Mouse (Mus musculus) layer of hippocampus, adult 9-10 months (tissue): Measurements from ENCODE around the gene Kansl1.
A peak's percentile ranks its signal among the peaks of the same experiment; 100 is the strongest.
"Not testable (repeated sequence)": the region's sequence is repeated elsewhere in the genome, so short reads cannot be mapped to it uniquely, and the experiment has no call there.

ENCODE experiments used
- DNase-seq: peaks from one replicate; pipeline ENCODE4 v3.0.0; 2022; ENCODE audit warnings: low spot score

The Kansl1 gene

DNA sequence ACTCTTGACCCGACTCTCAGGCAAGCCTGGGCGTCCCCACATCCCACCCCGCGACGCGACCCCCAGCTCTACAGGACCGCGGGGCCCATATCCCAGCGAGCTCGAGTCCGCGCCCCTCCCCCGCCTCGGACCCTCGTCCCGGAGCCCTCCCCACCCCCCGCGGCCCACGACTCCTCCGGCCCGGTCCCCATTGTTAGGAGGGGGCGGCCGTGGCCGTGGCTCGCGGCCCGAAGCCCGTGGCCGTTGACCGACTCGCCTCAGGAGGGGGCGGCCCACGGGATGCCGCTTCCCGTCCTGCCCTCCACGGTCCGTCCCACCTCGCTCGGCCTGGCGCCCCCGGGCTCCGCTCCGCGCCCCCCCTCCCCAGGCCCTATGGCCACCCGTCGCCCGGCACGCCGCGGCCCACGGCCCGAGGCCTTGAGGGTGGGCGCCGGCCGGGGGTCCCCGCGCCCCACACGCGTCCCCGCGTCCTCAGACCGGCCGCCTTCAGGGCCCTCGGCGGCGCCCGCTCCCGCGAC lies at the start of gene Kansl1:
TSS of gene Kansl1 (minus strand) at position 111 of the 518 bp plus-strand sequence.
- no peak for DNase-seq

DNA sequence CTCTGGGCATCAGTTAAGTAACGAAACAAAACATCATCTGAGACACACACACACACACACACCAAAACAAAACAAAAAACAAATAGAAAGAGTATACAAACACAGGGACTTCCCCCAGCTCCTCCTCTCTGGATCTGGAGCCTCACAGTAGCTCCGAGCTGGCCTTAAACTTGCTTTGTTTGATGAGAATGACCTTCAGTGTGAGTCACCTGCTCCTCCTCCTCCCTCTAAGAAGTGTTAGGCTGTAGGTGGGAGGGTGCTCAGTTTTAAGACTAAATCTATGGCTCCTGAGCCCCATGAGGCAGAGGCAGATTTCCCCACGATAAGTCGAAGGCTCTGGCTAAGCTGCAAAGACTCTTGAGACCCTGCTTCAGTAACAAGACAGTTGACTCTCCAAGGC lies 43.8 kb upstream of the Kansl1 start:
- DNase-seq, result no peak

DNA sequence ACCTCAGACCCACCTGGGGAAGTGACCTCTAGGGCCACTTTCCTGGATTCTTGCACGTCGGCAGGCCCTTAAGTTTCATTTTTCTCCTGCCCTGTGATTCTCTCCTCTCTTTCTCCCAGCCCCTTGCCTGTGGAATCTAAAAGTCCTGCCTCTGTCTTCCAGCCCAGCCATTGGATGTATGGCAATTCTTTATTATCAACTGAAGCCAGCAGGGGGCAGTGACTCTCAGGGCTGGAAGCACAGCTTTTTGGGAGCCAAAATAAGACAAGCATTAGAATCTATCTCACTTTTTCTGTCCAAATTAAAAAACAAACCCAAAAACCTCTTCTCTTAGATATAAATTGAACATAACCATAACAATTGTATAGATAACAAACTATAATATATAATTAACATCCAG lies 41.9 kb upstream of the Kansl1 start:
- DNase-seq, result no peak

DNA sequence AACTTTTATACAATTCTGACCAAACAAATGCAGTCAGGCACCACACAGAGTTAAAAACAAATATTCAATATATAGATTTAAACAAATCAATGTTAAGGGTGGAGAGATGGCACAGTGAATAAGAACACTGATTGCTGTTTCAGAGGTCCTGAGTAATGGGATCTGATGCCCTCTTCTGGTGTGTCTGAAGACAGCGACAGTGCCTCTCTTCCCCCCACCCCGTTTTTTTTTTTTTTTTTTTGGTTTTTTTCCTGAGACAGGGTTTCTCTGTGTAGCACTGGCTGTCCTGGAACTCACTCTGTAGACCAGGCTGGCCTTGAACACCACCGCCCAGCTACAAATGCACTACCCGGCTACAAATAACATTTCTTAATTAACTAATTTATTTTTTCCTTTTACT lies 39.8 kb upstream of the Kansl1 start:
- no peak for DNase-seq

DNA sequence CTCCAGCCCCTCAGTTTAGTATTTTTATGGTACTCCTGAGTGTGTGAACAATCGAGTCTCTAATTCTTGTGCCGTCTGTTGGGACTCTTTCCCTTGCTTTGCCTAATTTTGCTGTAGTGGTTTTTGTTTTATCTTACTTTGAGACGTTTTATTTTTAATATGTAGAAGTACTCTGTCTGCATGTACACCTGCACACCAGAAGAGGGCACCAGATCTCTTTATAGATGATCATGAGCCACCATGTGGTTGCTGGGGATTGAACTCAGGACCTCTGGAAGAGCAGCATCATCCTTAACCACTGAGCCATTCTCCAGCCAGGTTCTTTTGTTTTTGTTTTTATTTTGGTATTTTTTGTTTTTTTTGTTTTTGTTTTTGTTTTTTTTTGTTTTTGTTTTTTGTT lies 19.6 kb upstream of the Kansl1 start:
- DNase-seq, result no peak

DNA sequence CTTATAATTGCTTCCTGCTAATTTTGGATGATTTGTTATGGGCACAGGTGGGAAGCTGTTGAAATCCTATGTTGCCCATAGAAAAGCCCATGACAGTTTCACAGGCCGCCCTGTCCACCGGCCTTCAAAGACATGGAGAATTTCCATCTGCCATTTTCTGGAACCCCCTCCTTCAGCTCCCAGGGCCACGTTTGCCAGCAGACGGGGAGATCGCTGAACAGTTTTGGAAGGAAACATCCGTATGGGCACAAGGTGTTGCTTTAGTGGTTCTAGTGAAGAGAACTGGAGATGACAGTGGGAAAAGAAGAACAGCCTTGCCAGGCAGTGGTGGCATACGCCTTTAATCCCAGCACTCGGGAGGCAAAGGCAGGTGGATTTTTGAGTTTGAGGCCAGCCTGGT lies 13.3 kb upstream of the Kansl1 start:
- no peak for DNase-seq

DNA sequence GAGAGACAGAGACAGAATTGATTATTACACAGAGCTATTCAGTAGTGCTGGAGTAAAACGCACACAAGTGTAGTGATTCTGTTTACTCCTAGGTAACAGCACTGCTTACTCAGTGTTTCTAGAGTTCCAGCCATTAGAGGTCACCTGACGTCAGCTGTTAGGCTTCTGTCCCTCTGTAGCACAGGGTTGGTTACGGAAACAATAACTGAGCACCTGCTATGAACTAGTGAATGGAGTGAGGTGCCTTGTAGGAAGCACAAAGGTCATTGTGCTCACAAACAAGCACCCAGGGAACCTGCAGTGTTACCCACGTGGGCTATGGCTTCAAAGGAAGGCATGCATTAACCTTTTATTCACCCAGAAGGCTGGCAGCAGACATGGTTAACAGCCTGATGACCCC lies 10.8 kb upstream of the Kansl1 start:
- DNase-seq, result no peak

DNA sequence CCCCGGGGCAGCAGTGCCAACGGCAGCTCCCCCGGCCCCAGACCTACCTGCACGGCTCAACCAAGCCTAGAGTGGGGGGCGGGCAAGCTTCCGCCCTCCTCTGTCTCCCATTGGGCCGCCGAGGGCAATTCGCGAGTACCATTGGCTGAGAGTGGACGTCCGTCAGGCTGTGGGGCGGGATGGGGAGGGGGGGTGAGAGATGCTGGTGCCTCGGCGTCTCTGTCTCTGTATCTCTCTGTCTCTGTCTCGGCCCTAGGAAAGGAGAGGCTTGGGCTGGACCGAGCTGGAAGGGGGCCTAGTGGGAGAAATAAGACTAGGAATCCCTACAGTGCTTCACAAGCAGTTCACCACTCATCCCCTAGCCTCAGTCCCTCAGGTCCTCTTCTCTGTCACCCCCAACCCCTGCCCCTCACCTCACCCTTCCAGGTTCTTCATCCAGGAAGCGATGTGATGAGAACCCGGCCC lies 742 bp upstream of the Kansl1 start:
- DNase-seq, result peak; percentile 35

DNA sequence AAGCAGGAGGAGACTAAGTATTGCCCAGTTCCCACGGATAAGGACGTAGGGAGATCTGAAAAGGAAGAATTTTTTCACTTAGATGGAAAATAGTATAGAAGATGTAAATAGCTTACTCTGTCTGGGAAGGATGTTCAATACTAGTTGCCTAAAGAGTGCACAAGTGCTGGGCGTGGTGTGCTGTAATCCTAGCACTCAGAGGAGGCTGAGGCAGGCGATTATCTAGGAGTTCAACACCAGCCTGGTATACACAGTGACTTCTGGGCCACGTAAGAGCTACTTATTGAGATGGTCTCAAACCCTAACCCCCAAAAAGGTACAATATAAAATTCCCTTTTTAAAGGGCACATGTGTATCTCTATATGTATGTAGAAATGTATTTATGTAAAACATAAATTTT lies 963 bp downstream of the Kansl1 start:
- no peak for DNase-seq

DNA sequence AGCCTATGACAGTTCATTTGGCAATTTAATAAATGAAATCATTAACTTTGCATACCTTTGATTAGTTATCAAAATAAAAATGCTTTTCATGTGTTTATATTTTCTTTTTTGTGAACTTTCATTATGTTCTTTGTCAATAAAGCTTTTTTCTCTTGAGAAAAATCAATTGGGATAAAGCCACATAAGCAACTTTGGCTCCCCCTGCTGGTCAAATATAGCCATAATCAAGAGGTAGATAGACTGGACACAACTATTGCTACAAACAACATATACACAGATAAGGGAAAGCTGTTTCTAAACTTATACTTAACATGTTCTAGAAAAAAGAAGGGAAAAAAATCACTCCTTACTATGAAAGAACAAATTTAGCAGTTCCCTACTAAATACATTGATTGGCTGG lies 7.1 kb downstream of the Kansl1 start:
- DNase-seq, result peak; percentile 54

DNA sequence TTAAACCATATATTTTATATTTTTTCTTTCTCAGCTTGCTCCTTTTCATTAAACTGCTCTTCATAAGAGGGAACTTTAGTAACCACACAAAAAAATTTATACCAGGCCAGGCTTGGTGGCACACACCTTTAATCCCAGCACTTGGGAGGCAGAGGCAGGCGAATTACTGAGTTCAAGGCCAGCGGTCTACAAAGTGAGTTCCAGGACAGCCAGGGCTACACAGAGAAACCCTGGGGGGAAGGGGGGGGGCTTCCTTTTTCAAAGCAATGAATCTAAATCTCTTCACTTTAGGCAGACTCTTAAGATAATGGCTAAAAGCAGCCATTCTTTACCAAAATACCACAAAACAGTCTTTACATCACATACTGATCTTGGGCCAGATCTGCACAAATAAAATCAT lies 9.0 kb downstream of the Kansl1 start:
- no peak for DNase-seq

DNA sequence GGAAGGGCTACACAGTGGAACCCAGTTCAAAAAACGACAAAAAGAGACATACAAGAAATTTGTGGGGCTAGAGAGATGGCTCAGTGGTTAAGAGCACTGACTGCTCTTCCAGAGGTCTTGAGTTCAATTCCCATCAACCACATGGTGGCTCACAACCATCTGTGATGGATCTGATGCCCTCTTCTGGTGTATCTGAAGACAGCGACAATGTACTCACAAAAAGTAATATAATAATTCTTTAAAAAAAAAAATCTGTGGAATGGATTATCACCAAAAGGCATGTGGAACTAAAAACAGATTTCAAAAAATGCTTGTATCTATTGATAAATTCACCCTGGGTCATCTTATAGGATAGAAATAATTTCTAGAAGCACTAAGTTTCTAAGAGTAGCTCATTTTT lies 10.2 kb downstream of the Kansl1 start:
- no peak for DNase-seq

DNA sequence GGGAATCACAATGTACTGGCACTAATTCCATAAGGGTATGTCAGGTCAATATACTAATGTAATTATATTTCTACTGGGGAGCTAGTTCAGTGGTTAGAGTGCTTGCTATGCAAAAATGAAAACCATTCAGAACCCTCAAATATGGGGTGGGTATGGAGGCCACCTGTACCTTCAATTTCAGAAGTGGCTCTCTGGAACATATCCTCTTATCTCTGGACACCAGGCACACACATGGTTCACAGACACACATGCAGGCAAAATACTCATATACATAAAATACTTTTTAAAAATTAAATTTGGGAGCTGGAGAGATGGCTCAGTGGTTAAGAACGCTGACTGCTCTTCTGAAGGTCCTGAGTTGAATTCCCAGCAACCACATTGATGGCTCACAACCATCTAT lies 16.0 kb downstream of the Kansl1 start:
- no peak for DNase-seq

DNA sequence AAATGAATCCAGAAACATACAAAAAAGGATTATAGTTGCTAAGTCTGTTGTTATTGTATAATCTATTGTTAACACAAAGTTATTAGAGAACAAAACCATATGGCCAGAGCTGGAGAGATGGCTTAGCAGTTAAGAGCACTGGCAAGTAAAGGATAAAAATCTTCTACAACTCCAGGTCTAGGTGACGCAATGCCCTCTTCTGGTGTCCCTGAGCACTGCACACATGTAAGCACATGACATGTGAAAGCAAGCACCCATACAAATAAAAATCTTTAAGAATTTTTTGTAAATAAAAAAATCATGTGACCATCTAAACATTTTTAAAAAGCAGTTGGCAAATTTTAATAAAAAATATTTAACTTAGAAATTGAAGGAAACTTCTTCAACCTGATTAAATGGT lies 17.4 kb downstream of the Kansl1 start:
- no peak for DNase-seq

DNA sequence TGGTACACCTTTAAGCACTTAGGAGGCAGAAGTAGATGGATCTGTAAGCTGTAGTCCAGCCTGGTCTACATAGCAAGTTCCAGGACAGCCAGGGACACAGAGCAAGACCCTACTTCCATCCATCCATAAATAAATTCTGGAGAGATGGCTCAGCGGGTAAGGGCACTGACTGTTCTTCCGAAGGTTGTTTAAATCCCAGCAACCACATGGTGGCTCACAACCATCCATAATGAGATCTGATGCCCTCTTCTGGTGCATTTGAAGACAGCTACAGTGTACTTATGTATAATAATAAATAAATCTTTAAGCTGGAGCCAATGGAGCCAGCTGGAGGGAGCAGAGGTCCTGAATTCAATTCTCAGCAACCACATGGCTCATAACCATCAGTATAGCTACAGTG lies 20.2 kb downstream of the Kansl1 start:
- not testable (repeated sequence) for DNase-seq

DNA sequence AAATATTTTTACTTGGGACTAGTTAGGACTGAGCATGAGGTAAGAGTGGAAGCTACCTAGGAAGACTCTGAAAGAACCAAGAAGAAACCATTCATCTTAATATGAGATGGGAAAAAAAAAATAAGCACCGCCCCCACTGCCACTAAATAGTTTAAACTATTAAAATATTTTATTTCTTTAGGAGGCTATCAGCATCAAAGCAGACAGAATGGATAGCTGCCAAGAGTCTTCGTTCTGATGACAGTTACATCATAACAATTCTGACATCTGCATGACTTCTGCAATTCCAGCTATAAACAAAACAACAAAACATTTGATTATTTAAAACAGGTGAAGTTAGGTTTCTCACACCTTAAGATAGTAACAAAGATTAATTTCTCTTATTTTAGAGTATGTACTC lies 23.1 kb downstream of the Kansl1 start:
- DNase-seq, result no peak

DNA sequence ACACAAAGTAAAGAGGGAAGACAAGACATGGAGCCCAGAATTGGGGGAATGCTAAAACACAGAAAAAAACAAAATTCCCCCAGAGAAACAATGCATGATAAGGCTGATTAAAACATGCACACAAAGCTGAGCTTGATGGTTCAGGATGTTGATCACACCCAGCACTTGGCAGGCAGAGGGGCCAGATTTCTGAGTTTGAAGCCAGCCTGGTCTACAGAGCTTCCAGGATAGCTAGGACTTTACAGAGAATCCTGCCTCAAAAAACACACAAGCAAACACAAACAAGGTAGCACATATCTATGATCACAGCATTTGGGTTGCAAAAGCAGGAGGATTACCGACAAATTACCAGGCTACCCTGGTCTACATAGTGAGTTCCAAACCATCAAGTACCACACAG lies 23.6 kb downstream of the Kansl1 start:
- no peak for DNase-seq

DNA sequence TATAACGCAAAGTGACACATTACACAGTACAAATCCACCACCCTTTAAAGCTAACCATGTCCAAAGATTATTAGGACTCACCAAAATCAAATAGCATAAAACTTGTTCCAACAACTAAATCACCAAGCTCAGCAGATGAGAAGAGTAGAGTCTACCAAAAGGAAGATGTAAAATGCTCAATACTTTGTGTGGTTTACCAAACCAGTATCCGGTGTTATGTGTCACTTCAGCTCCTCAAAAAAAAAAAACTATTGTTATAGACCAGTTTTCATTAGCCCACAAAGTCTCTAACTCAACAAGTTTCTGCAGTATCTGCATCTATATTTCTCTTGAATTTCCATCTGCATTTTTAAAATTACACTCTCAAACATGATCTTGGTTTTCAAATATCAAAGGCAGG lies 25.3 kb downstream of the Kansl1 start:
- DNase-seq, result no peak

DNA sequence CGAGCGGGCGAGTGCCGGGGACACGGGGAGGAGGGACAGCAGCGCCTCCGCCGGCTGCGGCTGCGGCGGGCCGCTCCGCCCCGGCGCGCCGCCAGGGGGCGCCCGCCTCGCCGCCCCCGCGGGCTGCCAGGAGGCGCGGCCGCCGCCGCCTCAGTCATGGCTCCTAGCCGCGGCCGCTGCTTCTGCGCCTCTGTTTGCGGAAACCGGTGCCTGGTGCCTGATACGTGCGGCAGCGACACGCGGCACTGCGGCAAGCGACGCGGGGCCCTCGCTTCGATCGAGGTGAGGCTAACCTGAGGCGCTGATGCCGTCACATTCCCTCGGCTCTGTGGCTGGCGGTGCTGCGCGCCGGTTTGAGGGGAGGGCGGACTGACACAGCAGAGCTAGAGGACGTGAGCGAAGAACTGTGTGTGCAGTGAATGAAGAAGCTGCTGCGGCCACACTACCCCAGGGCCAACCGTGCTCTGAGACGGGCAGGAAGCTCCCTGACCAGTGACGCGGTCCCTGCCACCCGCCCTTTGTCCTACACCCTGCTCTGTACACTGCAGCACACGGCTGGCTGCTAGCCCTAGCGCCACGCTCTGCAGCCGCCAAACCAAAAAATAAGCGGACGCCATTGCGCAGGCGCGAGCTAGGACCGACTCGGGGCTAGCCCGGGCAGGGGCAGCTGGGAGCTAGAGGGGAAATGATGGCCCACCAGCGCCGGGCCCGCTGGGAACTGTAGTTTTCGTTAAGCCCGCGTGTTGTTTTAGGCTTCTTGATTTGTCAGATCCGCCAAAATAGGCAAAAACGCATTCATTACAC lies 26.1 kb downstream of the Kansl1 start:
- peak; percentile 57 for DNase-seq

DNA sequence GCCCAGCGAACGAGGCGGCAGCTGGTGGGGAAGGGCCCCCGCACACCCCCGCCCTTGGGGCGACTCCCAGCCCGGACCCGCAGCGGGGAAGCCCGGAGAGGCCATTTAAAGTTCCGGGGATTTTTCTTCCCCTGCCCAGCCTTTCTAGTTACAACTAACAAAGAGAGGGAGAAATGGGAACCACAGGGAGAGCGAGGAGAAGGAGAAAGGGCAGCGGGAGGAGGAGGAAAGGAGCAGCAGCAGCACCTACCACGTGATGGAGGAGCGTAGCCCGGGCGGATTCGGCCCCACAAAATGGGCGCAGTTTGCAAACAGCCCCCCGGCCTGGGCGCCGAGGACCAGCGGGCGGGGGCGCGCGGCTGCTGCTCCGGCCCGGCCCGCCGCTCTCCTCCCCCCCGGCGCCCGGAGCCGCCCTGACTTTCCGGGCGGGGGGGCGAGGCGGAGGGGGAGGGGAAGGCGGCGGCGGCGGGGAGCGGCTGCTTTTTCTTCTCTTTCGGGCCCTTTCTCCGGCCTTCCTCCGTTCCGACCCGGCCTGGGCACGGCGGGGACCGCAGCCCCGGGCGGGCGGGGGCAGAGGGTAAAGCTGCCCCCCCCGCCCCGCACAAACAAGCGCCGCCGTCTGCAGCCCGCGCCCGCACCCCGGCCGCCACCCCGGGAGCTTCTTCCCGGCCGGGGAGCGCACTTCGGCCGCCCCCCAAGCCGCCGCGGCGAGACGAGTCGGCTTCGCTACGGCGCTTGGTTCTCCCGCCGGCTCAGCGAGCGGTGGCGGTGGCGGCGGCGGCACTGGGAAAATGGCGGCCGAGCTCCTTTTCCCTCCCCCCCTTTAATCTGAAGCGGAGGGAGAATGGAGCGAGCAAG lies 27.0 kb downstream of the Kansl1 start:
- DNase-seq, result peak; percentile 45

DNA sequence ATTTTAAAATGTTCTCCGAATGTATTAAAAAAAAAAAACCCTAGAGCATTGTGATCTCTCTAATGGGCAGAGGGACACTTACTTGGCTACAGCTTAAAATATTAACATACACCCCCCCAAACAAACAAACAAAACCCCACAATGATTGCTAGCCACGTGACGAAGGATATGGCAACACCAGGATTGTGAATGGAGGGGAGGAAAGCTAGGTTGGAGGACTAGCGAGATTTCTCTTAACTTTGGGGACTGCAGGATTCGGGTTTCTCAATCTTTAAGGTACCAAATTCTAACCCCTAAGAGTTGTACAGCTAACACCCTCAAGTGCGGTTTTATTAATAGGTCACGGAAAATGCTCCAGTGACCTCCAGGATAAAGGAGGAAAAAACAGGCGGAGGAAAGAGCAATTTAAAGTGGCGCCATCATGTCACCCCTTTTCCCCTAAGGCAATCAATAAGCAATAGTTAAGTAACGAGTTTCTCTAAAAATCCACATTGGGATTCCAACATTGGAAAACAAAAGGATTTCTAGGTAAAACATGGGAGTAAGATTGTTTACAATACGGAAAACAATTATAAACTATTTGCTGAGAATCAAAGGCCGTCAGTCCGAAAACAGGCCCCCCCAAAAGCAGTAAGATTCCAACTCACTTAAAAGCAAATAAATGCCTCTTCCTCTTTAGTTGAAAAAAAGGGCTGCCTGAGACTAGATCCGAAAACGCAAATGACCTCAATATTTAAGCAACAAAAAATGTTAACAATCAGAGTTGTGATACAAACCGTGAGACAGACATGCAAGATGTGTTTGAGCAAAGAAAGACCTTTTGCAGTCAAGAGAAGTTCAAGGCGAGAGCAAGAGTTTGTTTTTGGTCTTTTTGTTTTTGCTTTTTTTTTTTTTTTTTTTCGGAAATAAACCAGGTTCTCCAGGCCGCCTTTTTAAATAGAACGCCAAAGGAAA lies 27.9 kb downstream of the Kansl1 start:
- no peak for DNase-seq

DNA sequence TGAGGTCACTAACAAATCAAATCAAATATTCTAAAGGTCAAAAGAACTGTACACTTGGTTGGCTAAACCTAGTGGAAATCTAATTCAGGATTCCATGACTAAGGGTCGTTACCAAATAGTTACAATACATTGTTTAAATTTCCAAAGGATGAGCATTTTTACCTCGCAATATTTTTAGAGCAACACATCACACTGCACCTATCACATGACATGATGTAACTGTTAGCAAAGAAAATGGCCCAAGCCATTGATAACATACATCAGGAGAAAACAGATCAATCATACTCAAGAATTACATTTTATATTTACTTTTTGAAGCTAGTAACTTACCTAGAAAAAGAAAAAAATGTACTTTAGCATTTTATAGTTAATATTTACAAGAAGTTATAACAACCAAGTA lies 29.0 kb downstream of the Kansl1 start:
- no peak for DNase-seq
